ENCODE assay signal across 14 mouse cellular contexts in the genomic region with DNA sequence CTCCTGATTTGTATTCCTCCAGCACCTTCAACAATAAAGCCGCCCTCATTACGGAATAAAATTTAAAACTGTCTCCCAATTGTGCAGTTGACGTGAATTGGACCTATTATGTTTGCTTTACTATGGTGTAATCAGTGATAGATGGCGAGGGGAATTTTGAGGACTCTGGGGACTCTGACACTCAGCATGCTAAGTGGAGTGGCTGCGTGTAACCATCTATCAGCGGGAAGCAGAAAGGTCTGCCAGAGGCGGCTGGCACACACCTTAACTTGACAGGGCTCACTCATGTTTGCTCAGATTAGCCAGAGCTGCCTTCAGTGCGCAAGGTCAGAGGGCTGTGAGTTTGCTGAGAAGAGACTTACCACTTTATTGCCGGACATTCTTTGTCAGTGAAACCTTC.
DNase-seq lines count a peak whose midpoint lies in the region; ATAC-seq and TF ChIP-seq lines count a peak whose summit lies in the region.
"Had no signal": no experiment of that assay in that cellular context is flagged by ENCODE, and none has a peak within 500 bp of the region (broad histone marks: within the 10 kb centered on the region; RNA-seq: fewer than 3 reads in every experiment).

No protein-coding gene starts in this region.

- ATAC-seq in forebrain, embryonic 13.5 days = peak; percentile 38; the same call in 1 of the 2 replicates
- ATAC-seq in midbrain, embryonic 13.5 days = peak; percentile 39; the same call in 1 of the 2 replicates
- ATAC-seq in midbrain, embryonic 16.5 days = no peak; the same call in 1 of the 2 replicates
- ATAC-seq in limb, embryonic 13.5 days (ENCODE audit: low FRiP score, low read depth) = peak; percentile 22; the same call in 1 of the 2 replicates
- ATAC-seq in stomach, postnatal 0 days (ENCODE audit: low FRiP score, low TSS enrichment) = no peak

- no peak overlapping the region for H3K9ac ChIP-seq in forebrain, embryonic 13.5 days
- H3K9ac ChIP-seq in midbrain, embryonic 13.5 days (replicated peaks) = no peak overlapping the region
- H3K9ac ChIP-seq in midbrain, embryonic 16.5 days (ENCODE audit: low read depth, low read length) = no peak overlapping the region
- no peak overlapping the region for H3K9ac ChIP-seq in limb, embryonic 13.5 days
- H3K9ac ChIP-seq in stomach, postnatal 0 days (ENCODE audit: low read length) = no peak overlapping the region
- H3K9ac ChIP-seq: embryonic facial prominence, embryonic 12.5 days had no signal

- no peak for TF ChIP-seq CTCF in stomach, postnatal 0 days (IDR thresholded peaks at IDR 0.05; ENCODE audit: low read depth)

- DNase-seq in forebrain, embryonic 10.5 days (ENCODE audit: extremely low spot score, low spot score) = no peak
- DNase-seq in stomach, postnatal 0 days (ENCODE audit: low spot score) = peak; percentile 18
- DNase-seq in left cerebral cortex, adult 18-20 months (ENCODE audit: low spot score in 2 of 2) = no peak
- no peak for DNase-seq in layer of hippocampus, adult 9-11 months
- DNase-seq: B cell, adult 2 months; cerebellum, adult 18-20 months; liver; thymus, postnatal 36 days had no signal

- no peak for TF ChIP-seq EP300 in stomach, postnatal 0 days (optimal IDR thresholded peaks at IDR 0.05)

- H3K4me1 ChIP-seq in forebrain, embryonic 13.5 days = peaks cover 33% of the 10 kb centered on the region
- H3K4me1 ChIP-seq in forebrain, embryonic 10.5 days = peaks cover 20% of the 10 kb centered on the region
- peaks cover 31% of the 10 kb centered on the region for H3K4me1 ChIP-seq in midbrain, embryonic 13.5 days (replicated peaks)
- peaks cover 10% of the 10 kb centered on the region for H3K4me1 ChIP-seq in midbrain, embryonic 16.5 days (ENCODE audit: control insufficient read depth, insufficient read depth, low read length)
- H3K4me1 ChIP-seq in limb, embryonic 13.5 days = peaks cover 32% of the 10 kb centered on the region
- no peaks in the 10 kb centered on the region for H3K4me1 ChIP-seq in stomach, postnatal 0 days (replicated peaks; ENCODE audit: control insufficient read depth, insufficient read depth)
- H3K4me1 ChIP-seq: embryonic facial prominence, embryonic 12.5 days had no signal

- no peak overlapping the region for H3K27ac ChIP-seq in forebrain, embryonic 13.5 days
- H3K27ac ChIP-seq in forebrain, embryonic 10.5 days = no peak overlapping the region
- no peak overlapping the region for H3K27ac ChIP-seq in midbrain, embryonic 13.5 days
- no peak overlapping the region for H3K27ac ChIP-seq in midbrain, embryonic 16.5 days (ENCODE audit: low read length)
- H3K27ac ChIP-seq in limb, embryonic 13.5 days = no peak overlapping the region
- H3K27ac ChIP-seq in stomach, postnatal 0 days (replicated peaks) = no peak overlapping the region
- H3K27ac ChIP-seq: embryonic facial prominence, embryonic 12.5 days; layer of hippocampus, adult 2 months had no signal

- H3K27me3 ChIP-seq in forebrain, embryonic 13.5 days = no peaks in the 10 kb centered on the region
- peaks cover 5% of the 10 kb centered on the region for H3K27me3 ChIP-seq in forebrain, embryonic 10.5 days (ENCODE audit: poor library complexity, severe bottlenecking)
- no peaks in the 10 kb centered on the region for H3K27me3 ChIP-seq in midbrain, embryonic 13.5 days
- no peaks in the 10 kb centered on the region for H3K27me3 ChIP-seq in midbrain, embryonic 16.5 days (ENCODE audit: control insufficient read depth, insufficient read depth, low read depth, low read length)
- peaks cover 50% of the 10 kb centered on the region for H3K27me3 ChIP-seq in limb, embryonic 13.5 days
- no peaks in the 10 kb centered on the region for H3K27me3 ChIP-seq in stomach, postnatal 0 days (ENCODE audit: control insufficient read depth, insufficient read depth, low read length)
- H3K27me3 ChIP-seq: embryonic facial prominence, embryonic 12.5 days had no signal

- no peak overlapping the region for H3K4me2 ChIP-seq in forebrain, embryonic 13.5 days
- H3K4me2 ChIP-seq in midbrain, embryonic 13.5 days (replicated peaks) = no peak overlapping the region
- H3K4me2 ChIP-seq in midbrain, embryonic 16.5 days (ENCODE audit: low read length) = no peak overlapping the region
- no peak overlapping the region for H3K4me2 ChIP-seq in limb, embryonic 13.5 days (replicated peaks)
- no peak overlapping the region for H3K4me2 ChIP-seq in stomach, postnatal 0 days (replicated peaks; ENCODE audit: low read depth)
- H3K4me2 ChIP-seq: embryonic facial prominence, embryonic 12.5 days had no signal

- no peaks in the 10 kb centered on the region for H3K36me3 ChIP-seq in forebrain, embryonic 13.5 days (ENCODE audit: poor library complexity, severe bottlenecking)
- H3K36me3 ChIP-seq in forebrain, embryonic 10.5 days (replicated peaks) = no peaks in the 10 kb centered on the region
- no peaks in the 10 kb centered on the region for H3K36me3 ChIP-seq in midbrain, embryonic 13.5 days
- no peaks in the 10 kb centered on the region for H3K36me3 ChIP-seq in midbrain, embryonic 16.5 days (ENCODE audit: control insufficient read depth, insufficient read depth, low read length)
- H3K36me3 ChIP-seq in limb, embryonic 13.5 days = no peaks in the 10 kb centered on the region
- H3K36me3 ChIP-seq in stomach, postnatal 0 days (ENCODE audit: control insufficient read depth, insufficient read depth, low read length) = no peaks in the 10 kb centered on the region
- H3K36me3 ChIP-seq: embryonic facial prominence, embryonic 12.5 days had no signal

- H3K9me3 ChIP-seq in forebrain, embryonic 13.5 days (replicated peaks) = no peaks in the 10 kb centered on the region
- H3K9me3 ChIP-seq in forebrain, embryonic 10.5 days = no peaks in the 10 kb centered on the region
- H3K9me3 ChIP-seq in midbrain, embryonic 13.5 days = no peaks in the 10 kb centered on the region
- H3K9me3 ChIP-seq in midbrain, embryonic 16.5 days (replicated peaks; ENCODE audit: control insufficient read depth, low read length, poor library complexity, severe bottlenecking) = no peaks in the 10 kb centered on the region
- no peaks in the 10 kb centered on the region for H3K9me3 ChIP-seq in limb, embryonic 13.5 days
- no peaks in the 10 kb centered on the region for H3K9me3 ChIP-seq in stomach, postnatal 0 days (ENCODE audit: control insufficient read depth, low read length)
- H3K9me3 ChIP-seq: embryonic facial prominence, embryonic 12.5 days had no signal

- 42% methylated on average over 9 of the region's 9 CpGs for WGBS in forebrain, embryonic 13.5 days
- WGBS in forebrain, embryonic 10.5 days = 81% methylated on average over 9 of the region's 9 CpGs
- WGBS in midbrain, embryonic 13.5 days = 40% methylated on average over 9 of the region's 9 CpGs
- 32% methylated on average over 9 of the region's 9 CpGs for WGBS in midbrain, embryonic 16.5 days
- WGBS in limb, embryonic 13.5 days = 28% methylated on average over 9 of the region's 9 CpGs
- 52% methylated on average over 9 of the region's 9 CpGs for WGBS in stomach, postnatal 0 days

- H3K4me3 ChIP-seq in forebrain, embryonic 13.5 days = no peak overlapping the region
- no peak overlapping the region for H3K4me3 ChIP-seq in forebrain, embryonic 10.5 days
- no peak overlapping the region for H3K4me3 ChIP-seq in midbrain, embryonic 13.5 days (replicated peaks)
- no peak overlapping the region for H3K4me3 ChIP-seq in midbrain, embryonic 16.5 days (ENCODE audit: low read depth, low read length)
- H3K4me3 ChIP-seq in limb, embryonic 13.5 days = no peak overlapping the region
- no peak overlapping the region for H3K4me3 ChIP-seq in stomach, postnatal 0 days (ENCODE audit: low read depth, low read length)
- H3K4me3 ChIP-seq: embryonic facial prominence, embryonic 12.5 days; layer of hippocampus, adult 2 months had no signal

Comparison
In these comparisons a context has a peak if more than half of its experiments do, and no peak if none do; other contexts are left out.
1. ATAC-seq: peak in forebrain, embryonic 13.5 days (single experiment), midbrain, embryonic 13.5 days (single experiment) and limb, embryonic 13.5 days (single experiment); none in midbrain, embryonic 16.5 days (single experiment) and stomach, postnatal 0 days (single experiment).